Mouse (Mus musculus): ENCODE measurements around the gene Blmh. TPM values are rescaled to one million over a fixed set of nuclear protein-coding genes. Genes with fewer than 3 reads are reported as not detected.
"Not testable (repeated sequence)": the region's sequence is repeated elsewhere in the genome, so short reads cannot be mapped to it uniquely, and the experiment has no call there.

Gene Blmh
- polyA plus RNA-seq, 1 experiment from 2014 or later, result 168 TPM

- H3K9me3 ChIP-seq (replicated peaks), result no peaks in the 10 kb centered on the region
- no peak overlapping the region for H3K4me3 ChIP-seq
- H3K4me1 ChIP-seq, result no peaks in the 10 kb centered on the region
- H3K4me2 ChIP-seq (replicated peaks), result no peak overlapping the region
- H3K36me3 ChIP-seq, result no peaks in the 10 kb centered on the region
- H3K9ac ChIP-seq, result no peak overlapping the region
- H3K27me3 ChIP-seq, result no peaks in the 10 kb centered on the region
- WGBS, result 68% methylated on average over 5 of the region's 5 CpGs
- H3K27ac ChIP-seq, result no peak overlapping the region
- ATAC-seq (ENCODE audit: low FRiP score), result no peak
These were observed 24.6 kb upstream of the Blmh start for GRCm38 (mm10) chr11:76899758-76900738.

- no peak within 1 kb of the TSS for H3K9ac ChIP-seq
- H3K9me3 ChIP-seq (replicated peaks), result no peaks in the 10 kb centered on the region
- ATAC-seq (ENCODE audit: low FRiP score), result no peak
- H3K4me2 ChIP-seq (replicated peaks), result no peak within 1 kb of the TSS
- no peak within 1 kb of the TSS for H3K4me3 ChIP-seq
- no peaks in the 10 kb centered on the region for H3K36me3 ChIP-seq
- no peaks in the 10 kb centered on the region for H3K27me3 ChIP-seq
- no peak within 1 kb of the TSS for H3K27ac ChIP-seq
- H3K4me1 ChIP-seq, result no peaks in the 10 kb centered on the region
- WGBS, result 80% methylated on average over 7 of the region's 7 CpGs
These were observed 22.8 kb upstream of the Blmh start, which contains the start of gene Tmigd1 for GRCm38 (mm10) chr11:76901579-76902361. Gene Tmigd1 (plus strand): TSS chr11:76902159.

- H3K4me2 ChIP-seq (replicated peaks), result no peak overlapping the region
- H3K27ac ChIP-seq, result no peak overlapping the region
- H3K4me1 ChIP-seq, result no peaks in the 10 kb centered on the region
- 92% methylated on average over 2 of the region's 2 CpGs for whole genome bisulfite sequencing
- no peaks in the 10 kb centered on the region for H3K27me3 ChIP-seq
- no peak for ATAC-seq (ENCODE audit: low FRiP score)
- no peaks in the 10 kb centered on the region for H3K9me3 ChIP-seq (replicated peaks)
- H3K36me3 ChIP-seq, result no peaks in the 10 kb centered on the region
- no peak overlapping the region for H3K9ac ChIP-seq
- H3K4me3 ChIP-seq, result no peak overlapping the region
These were observed 20.3 kb upstream of the Blmh start for GRCm38 (mm10) chr11:76904340-76904739.

- Histone ChIP-seq H3K9ac (no peak overlapping the region), H3K4me2 (replicated peaks) (no peak overlapping the region), H3K4me3 (no peak overlapping the region), H3K36me3 (no peaks in the 10 kb centered on the region), H3K4me1 (peaks cover 11% of the 10 kb centered on the region), H3K27me3 (no peaks in the 10 kb centered on the region), H3K9me3 (replicated peaks) (no peaks in the 10 kb centered on the region), H3K27ac (no peak overlapping the region)
- WGBS, result 91% methylated on average over 7 of the region's 7 CpGs
- no peak for ATAC-seq (ENCODE audit: low FRiP score)
These were observed 16.0 kb upstream of the Blmh start for GRCm38 (mm10) chr11:76908651-76909050.

GRCm38 (mm10) chr11:76911325-76912054, 13.1 kb upstream of the Blmh start:
- peak overlapping the region; percentile 35; the same call in 1 of the 2 replicates for H3K27ac ChIP-seq
- H3K9ac ChIP-seq, result no peak overlapping the region
- H3K9me3 ChIP-seq (replicated peaks), result no peaks in the 10 kb centered on the region
- H3K4me3 ChIP-seq, result no peak overlapping the region
- H3K4me2 ChIP-seq (replicated peaks), result no peak overlapping the region; the same call in 1 of the 2 replicates
- H3K36me3 ChIP-seq, result no peaks in the 10 kb centered on the region
- 0 out of 2 replicates have a peak, but pooled peaks cover 3% of the 10 kb centered on the region for H3K27me3 ChIP-seq
- no peak for ATAC-seq (ENCODE audit: low FRiP score)
- WGBS, result 21% methylated on average over 3 of the region's 3 CpGs
- peaks cover 15% of the 10 kb centered on the region for H3K4me1 ChIP-seq

GRCm38 (mm10) chr11:76912055-76912395, 12.6 kb upstream of the Blmh start:
- no peak for ATAC-seq (ENCODE audit: low FRiP score)
- Histone ChIP-seq H3K4me1 (peaks cover 18% of the 10 kb centered on the region), H3K27ac (no peak overlapping the region), H3K4me3 (no peak overlapping the region), H3K4me2 (replicated peaks) (no peak overlapping the region), H3K9me3 (replicated peaks) (no peaks in the 10 kb centered on the region), H3K36me3 (no peaks in the 10 kb centered on the region), H3K9ac (no peak overlapping the region), H3K27me3 (0 out of 2 replicates have a peak, but pooled peaks cover 3% of the 10 kb centered on the region)
- WGBS, result 46% methylated on average over 7 of the region's 7 CpGs

- Histone ChIP-seq H3K9me3 (replicated peaks) (no peaks in the 10 kb centered on the region), H3K27me3 (0 out of 2 replicates have a peak, but pooled peaks cover 3% of the 10 kb centered on the region), H3K4me1 (peaks cover 22% of the 10 kb centered on the region), H3K9ac (no peak overlapping the region), H3K4me3 (no peak overlapping the region), H3K36me3 (no peaks in the 10 kb centered on the region), H3K27ac (no peak overlapping the region), H3K4me2 (replicated peaks) (no peak overlapping the region)
- WGBS, result 78% methylated on average over 7 of the region's 7 CpGs
- ATAC-seq (ENCODE audit: low FRiP score), result no peak
These were observed 10.2 kb upstream of the Blmh start for GRCm38 (mm10) chr11:76914366-76914765.

- Histone ChIP-seq H3K4me3 (no peak overlapping the region), H3K4me1 (peaks cover 17% of the 10 kb centered on the region), H3K9me3 (replicated peaks) (no peaks in the 10 kb centered on the region), H3K9ac (no peak overlapping the region), H3K4me2 (replicated peaks) (peak overlapping the region; percentile 26), H3K27me3 (0 out of 2 replicates have a peak, but pooled peaks cover 3% of the 10 kb centered on the region), H3K27ac (no peak overlapping the region), H3K36me3 (no peaks in the 10 kb centered on the region)
- WGBS, result 49% methylated on average over 13 of the region's 13 CpGs
- no peak for ATAC-seq (ENCODE audit: low FRiP score)
These were observed 7.9 kb upstream of the Blmh start for GRCm38 (mm10) chr11:76916539-76917229.

- no peaks in the 10 kb centered on the region for H3K36me3 ChIP-seq
- H3K27ac ChIP-seq, result no peak overlapping the region
- peaks cover 13% of the 10 kb centered on the region for H3K4me1 ChIP-seq
- H3K4me3 ChIP-seq, result no peak overlapping the region
- H3K9me3 ChIP-seq (replicated peaks), result no peaks in the 10 kb centered on the region
- ATAC-seq (ENCODE audit: low FRiP score), result no peak
- WGBS, result 52% methylated on average over 3 of the region's 3 CpGs
- H3K9ac ChIP-seq, result no peak overlapping the region
- H3K27me3 ChIP-seq, result 0 out of 2 replicates have a peak, but pooled peaks cover 3% of the 10 kb centered on the region
- H3K4me2 ChIP-seq (replicated peaks), result peak overlapping the region; percentile 26
These were observed 7.4 kb upstream of the Blmh start for GRCm38 (mm10) chr11:76917230-76917548.

GRCm38 (mm10) chr11:76920607-76921006, 4.0 kb upstream of the Blmh start:
- Histone ChIP-seq H3K4me2 (replicated peaks) (no peak overlapping the region), H3K4me1 (peaks cover 11% of the 10 kb centered on the region), H3K9ac (no peak overlapping the region), H3K36me3 (no peaks in the 10 kb centered on the region), H3K4me3 (no peak overlapping the region), H3K27ac (no peak overlapping the region), H3K27me3 (0 out of 2 replicates have a peak, but pooled peaks cover 1% of the 10 kb centered on the region), H3K9me3 (replicated peaks) (no peaks in the 10 kb centered on the region)
- WGBS, result 34% methylated on average over 1 of the region's 1 CpGs
- ATAC-seq (ENCODE audit: low FRiP score), result no peak

GRCm38 (mm10) chr11:76928586-76928985, 4.0 kb downstream of the Blmh start:
- H3K27me3 ChIP-seq; H3K27ac ChIP-seq; H3K36me3 ChIP-seq; H3K4me3 ChIP-seq; H3K9ac ChIP-seq; H3K4me2 ChIP-seq (replicated peaks); H3K4me1 ChIP-seq; H3K9me3 ChIP-seq (replicated peaks); ATAC-seq (ENCODE audit: low FRiP score): not testable (repeated sequence)
- 91% methylated on average over 8 of the region's 8 CpGs for WGBS

Measured in hindbrain, embryonic 12.5 days (tissue).